Mouse (Mus musculus) effector memory CD4-positive, alpha-beta T cell, adult 5 months (primary cell): ENCODE measurements around the gene Ctla2a. TPM values are rescaled to one million over a fixed set of nuclear protein-coding genes. Genes with fewer than 3 reads are reported as not detected.

Source experiments
- polyA plus RNA-seq: library from polyadenylated mRNA; unstranded; fragments of 100-300 nt; shearing (Covaris generic); gene quantifications from one replicate; pipeline ENCODE4 v1.2.1, GENCODE M21; 2017

Gene Ctla2a
- 218 TPM for polyA plus RNA-seq

GRCm38 (mm10) chr13:60936500-60936901, at the start of gene Ctla2a, which contains the start of gene Gm49391:
Ctla2a (minus strand) TSS chr13:60936625.
Gm49391 (minus strand) TSS chr13:60936571.

GRCm38 (mm10) chr13:60941884-60942283, 5.5 kb upstream of the Ctla2a start, which contains the start of gene Tpbpa:
Tpbpa (minus strand) TSS chr13:60941984.

GRCm38 (mm10) chr13:60935490-60935889, 935 bp downstream of the Ctla2a start, which contains the start of gene Gm49393:
Gm49393 (minus strand) TSS chr13:60935590.

GRCm38 (mm10) chr13:60904780-60905179, 31.6 kb downstream of the Ctla2a start, which contains the start of gene Tpbpb:
Tpbpb (minus strand) TSS chr13:60904880.

GRCm38 (mm10) chr13:60897328-60897727, 39.1 kb downstream of the Ctla2a start, which contains the start of gene Ctla2b:
Ctla2b (minus strand) TSS chr13:60897447.

GRCm38 (mm10) chr13:60896794-60897193, 39.6 kb downstream of the Ctla2a start, which contains the start of gene Gm49392:
Gm49392 (minus strand) TSS chr13:60896894.

Other genes starting within 250 kb of the Ctla2a start
- gene BC051665, start 150.3 kb downstream of the Ctla2a start, polyA plus RNA-seq: not detected
- gene Ctsll3, start 133.8 kb downstream of the Ctla2a start, polyA plus RNA-seq: not detected
- gene 4930486L24Rik, start 72.2 kb downstream of the Ctla2a start, polyA plus RNA-seq: 1.00 TPM
- gene Gm49392, start 39.7 kb downstream of the Ctla2a start, polyA plus RNA-seq: 0.50 TPM
- 20.0 TPM for gene Ctla2b, start 39.2 kb downstream of the Ctla2a start, polyA plus RNA-seq
- gene Tpbpb, start 31.7 kb downstream of the Ctla2a start, polyA plus RNA-seq: not detected
- not detected for gene Gm49393, start 1.0 kb downstream of the Ctla2a start, polyA plus RNA-seq
- 5.5 TPM for gene Gm49391, start 54 bp downstream of the Ctla2a start, polyA plus RNA-seq
- not detected for gene Tpbpa, start 5.4 kb upstream of the Ctla2a start, polyA plus RNA-seq
- not detected for gene Ctsj, start 69.3 kb upstream of the Ctla2a start, polyA plus RNA-seq
- not detected for gene Ctsq, start 104.0 kb upstream of the Ctla2a start, polyA plus RNA-seq
- gene Ctsr, start 227.6 kb upstream of the Ctla2a start, polyA plus RNA-seq: not detected